Mouse (Mus musculus): ENCODE measurements around the gene Elane. TPM values are rescaled to one million over a fixed set of nuclear protein-coding genes. Genes with fewer than 3 reads are reported as not detected.
"Not testable (repeated sequence)": the region's sequence is repeated elsewhere in the genome, so short reads cannot be mapped to it uniquely, and the experiment has no call there.

Gene Elane
- total RNA-seq, 2 experiments from 2014 or later, result not detected

GRCm38 (mm10) chr10:79874290-79874862 is 11.7 kb upstream of the Elane start, which contains the start of the genes Prtn3 and Plppr3:
Gene Prtn3 (plus strand): TSS chr10:79874476.
Gene Plppr3 (minus strand): TSS chr10:79874634.
- intact Hi-C loops (cut with DNase I), result no loop called here
- peak; percentile 49 to 56 for DNase-seq (ENCODE audit: low spot score in 2 of 2)

GRCm38 (mm10) chr10:79877174-79877573 is 8.9 kb upstream of the Elane start:
- no peak for DNase-seq (ENCODE audit: low spot score in 2 of 2)
- intact Hi-C loops (cut with DNase I), result no loop called here

DNA sequence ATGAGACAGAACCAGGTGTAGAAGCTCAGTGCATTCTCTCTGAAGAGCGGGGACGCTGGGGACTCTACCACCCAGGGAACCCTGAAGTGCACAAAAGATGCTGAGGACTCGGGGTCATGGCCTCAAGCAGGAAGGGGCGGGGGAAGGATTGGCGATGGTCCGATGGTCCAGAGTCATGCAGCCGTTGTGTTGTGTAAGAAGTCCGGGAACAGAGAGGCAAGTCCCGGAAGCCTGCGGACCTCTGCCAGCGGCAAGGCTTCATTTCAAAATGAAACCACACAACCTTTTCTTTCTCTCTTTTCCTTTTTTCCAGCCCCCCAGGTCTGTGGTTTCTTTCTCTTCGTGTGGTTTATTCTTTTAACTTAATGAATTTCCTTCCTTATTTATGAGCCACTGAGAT is 8.3 kb upstream of the Elane start:
- intact Hi-C loops (cut with DNase I), result no loop called here
- no peak for DNase-seq (ENCODE audit: low spot score in 2 of 2)

DNA sequence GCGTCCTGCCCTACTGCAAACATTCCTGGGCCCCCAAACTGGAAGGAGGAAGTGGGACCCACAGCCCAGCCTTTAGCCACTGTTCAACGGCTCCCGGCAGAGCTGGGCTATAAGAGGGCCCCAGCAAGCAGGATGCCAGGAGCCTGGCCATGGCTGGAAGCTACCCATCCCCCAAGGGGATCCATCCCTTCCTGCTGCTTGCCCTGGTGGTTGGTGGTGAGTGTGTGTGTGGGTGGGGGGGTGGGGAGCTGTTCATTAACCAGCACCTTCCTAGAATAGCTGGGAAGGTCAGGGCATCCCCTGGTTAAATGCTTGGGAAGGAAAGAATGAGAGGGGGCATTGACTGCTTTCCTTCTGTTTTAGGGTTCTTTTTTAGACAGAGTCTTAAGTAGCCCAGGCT is 6.5 kb upstream of the Elane start:
- intact Hi-C loops (cut with DNase I), result no loop called here
- DNase-seq (ENCODE audit: low spot score in 2 of 2), result no peak

DNA sequence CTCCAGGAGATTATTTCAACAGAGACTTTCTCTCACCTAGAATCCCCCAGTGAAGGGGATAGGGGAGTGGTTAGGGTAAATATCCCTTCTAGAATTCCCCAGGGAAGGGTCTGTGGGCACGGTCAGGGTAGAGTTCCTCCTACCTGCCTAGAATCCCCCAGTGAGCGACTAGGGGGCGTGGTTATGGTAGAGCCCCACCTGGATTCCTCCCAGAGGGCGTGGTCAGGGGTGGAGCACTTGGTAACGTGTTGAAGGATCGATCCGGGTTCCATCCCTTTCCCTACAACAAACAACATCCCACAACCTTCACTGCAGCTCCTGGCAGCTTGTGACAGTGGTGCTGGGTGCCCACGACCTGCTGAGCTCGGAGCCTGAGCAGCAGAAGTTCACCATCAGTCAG is 5.3 kb upstream of the Elane start:
- DNase-seq (ENCODE audit: low spot score in 2 of 2), result no peak
- intact Hi-C loops (cut with DNase I), result loop anchor here (5.0 kb wide), 1 partner anchor 48 kb away; no protein-coding TSS in a partner anchor

- intact Hi-C loops (cut with DNase I), result loop anchor here (2.0 to 5.0 kb wide), 3 partner anchors 43 to 77 kb away; no protein-coding TSS in a partner anchor
- DNase-seq (ENCODE audit: low spot score in 2 of 2), result no peak
Observed at GRCm38 (mm10) chr10:79881981-79882380, 4.1 kb upstream of the Elane start.

DNA sequence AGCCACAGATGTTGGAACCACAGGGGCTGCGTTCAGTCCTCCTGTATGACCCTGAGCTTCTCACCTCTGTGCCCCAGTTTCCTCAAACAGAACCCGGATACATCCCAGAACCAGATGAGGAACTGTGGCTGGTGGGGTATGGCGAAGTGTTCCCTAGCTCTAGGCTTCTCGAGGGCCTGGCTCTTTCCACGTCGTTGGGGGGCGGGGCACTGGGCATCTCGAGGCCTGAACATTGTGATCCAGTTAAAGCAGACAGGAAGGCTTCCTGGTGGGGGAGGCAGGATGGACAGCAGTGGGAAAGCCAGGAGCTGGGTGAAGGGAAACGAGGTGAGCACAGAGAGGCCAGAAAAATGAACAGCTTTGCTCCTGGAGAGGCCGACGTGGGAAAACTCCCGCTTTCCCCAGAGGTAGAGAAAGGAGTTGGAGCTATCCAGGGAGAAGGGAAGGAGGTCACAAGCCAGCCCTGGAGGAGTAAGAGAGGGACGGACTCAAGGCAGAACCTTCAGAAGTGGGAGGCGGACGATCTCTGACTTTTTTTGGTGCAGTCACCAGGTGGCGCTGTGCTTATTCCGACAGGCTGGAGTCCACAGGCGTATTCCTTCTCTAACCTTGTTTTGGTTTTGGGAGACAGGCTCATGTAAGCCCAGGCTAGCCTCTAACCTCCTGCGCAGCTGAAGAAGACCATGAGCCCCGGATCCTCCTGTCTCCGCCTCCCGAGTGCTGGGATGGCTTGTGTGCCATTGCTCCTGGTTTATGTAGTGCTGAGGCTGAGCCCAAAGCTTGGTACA is 2.6 kb upstream of the Elane start:
- peak; percentile 84 to 86 for DNase-seq (ENCODE audit: low spot score in 2 of 2)
- intact Hi-C loops (cut with DNase I), result loop anchor here (2.0 to 5.0 kb wide), 3 partner anchors 41 to 75 kb away; no protein-coding TSS in a partner anchor

- no peak for DNase-seq (ENCODE audit: low spot score in 2 of 2)
- intact Hi-C loops (cut with DNase I), result loop anchor here (5.0 kb wide), 1 partner anchor 52 kb away; no protein-coding TSS in a partner anchor
Observed at GRCm38 (mm10) chr10:79884446-79884845, 1.6 kb upstream of the Elane start.

GRCm38 (mm10) chr10:79884938-79885337 is 1.1 kb upstream of the Elane start:
- intact Hi-C loops (cut with DNase I), result loop anchor here (5.0 kb wide), 1 partner anchor 53 kb away; no protein-coding TSS in a partner anchor

GRCm38 (mm10) chr10:79886611-79887010 is 564 bp downstream of the Elane start:
- no peak for DNase-seq (ENCODE audit: low spot score in 2 of 2)
- intact Hi-C loops (cut with DNase I), result no loop called here

More at GRCm38 (mm10) chr10:79884938-79885337, 1.1 kb upstream of the Elane start:
- not testable (repeated sequence) for DNase-seq (ENCODE audit: low spot score in 2 of 2)

DNA sequence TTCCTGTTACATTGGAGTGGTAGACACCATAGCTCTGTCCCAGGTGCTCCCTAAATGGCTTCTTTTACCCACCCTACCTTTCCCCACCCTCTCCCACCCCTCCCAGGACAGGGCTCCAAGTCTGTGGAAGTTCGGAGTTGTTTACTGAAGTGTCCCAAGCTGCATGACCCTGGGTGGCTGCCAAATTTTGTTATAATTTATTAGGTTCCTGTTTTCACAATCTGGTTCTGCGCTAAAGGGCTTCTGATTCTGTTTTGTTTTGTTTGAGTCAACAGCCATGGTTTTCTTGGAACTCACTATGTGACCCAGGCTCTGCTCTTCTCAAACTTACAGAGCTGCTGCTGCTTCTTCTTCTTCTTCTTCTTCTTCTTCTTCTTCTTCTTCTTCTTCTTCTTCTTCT is 3.3 kb downstream of the Elane start:
- intact Hi-C loops (cut with DNase I), result no loop called here
- no peak for DNase-seq (ENCODE audit: low spot score in 2 of 2)

DNA sequence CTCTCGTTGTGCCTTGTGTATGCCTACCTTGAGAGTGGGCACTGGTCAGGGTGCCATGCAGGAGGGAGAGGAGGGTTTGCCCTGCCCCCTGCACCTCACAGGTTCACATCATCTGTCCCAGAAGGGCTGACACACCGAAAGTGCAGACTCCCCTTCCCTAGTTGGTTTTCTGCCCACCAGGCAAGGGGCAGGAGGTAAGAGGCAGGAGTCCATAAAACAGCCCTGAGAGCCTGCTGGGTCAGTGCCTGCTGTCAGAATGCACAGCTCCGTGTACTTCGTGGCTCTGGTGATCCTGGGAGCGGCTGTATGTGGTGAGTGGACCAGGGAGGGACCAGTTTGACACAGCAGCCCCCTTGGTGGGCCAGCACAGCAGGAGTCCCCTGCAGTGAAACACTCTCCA is 4.6 kb downstream of the Elane start, which contains the start of gene Cfd:
Gene Cfd, plus strand, starts transcription at position 184 of the 400 bp plus-strand sequence.
- no peak for DNase-seq (ENCODE audit: low spot score in 2 of 2)
- intact Hi-C loops (cut with DNase I), result no loop called here

DNA sequence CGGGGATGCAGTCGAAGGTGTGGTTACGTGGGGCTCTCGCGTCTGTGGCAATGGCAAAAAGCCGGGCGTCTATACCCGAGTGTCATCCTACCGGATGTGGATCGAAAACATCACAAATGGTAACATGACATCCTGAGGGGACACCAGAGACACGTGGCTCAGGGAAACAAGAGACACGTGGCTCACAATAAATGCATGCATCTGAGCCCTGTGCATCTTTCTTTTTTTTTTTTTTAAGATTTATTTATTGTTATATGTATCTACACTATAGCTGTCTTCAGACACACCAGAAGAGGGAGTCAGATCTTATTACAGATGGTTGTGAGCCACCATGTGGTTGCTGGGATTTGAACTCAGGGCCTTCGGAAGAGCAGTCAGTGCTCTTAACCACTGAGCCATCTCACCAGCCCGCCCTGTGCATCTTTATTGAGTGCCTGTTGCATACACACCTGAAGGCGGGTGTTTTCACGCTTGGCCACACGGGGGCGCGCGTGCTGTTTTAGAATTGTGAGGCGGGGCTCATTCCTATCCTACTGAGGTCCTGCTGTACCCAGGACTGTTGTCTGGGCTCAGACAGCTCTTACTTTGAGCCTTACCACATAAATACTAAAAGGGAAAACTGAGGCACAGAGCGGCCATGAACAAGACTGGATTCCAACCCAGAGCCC is 6.5 kb downstream of the Elane start:
- intact Hi-C loops (cut with DNase I), result loop anchor here (2.0 kb wide), 1 partner anchor 30 kb away; no protein-coding TSS in a partner anchor
- peak; percentile 76 to 86 for DNase-seq (ENCODE audit: low spot score in 2 of 2)

- no peak for DNase-seq (ENCODE audit: low spot score in 2 of 2)
- intact Hi-C loops (cut with DNase I), result no loop called here
Observed at GRCm38 (mm10) chr10:79896306-79896705, 10.3 kb downstream of the Elane start.

DNA sequence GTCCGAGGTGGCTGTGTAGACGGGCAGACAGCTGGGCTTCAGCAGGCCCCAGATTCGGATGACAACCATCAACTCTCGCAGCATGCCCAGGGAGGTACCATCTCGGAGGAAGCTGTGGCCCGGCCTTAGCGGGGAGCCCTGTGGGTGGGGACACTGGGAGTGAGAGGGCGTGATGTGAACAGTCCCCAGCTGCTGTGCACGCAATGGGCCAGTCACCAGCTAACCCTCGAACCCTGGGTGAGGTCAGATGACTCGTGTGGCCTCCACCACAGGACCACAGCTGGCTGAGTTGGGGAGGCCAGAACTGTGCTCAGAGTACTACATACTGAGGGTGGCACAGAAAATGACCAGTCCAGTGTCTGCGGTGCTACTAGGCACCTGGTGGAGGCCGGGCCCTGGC is 10.8 kb downstream of the Elane start:
- DNase-seq (ENCODE audit: low spot score in 2 of 2), result no peak
- intact Hi-C loops (cut with DNase I), result no loop called here

DNA sequence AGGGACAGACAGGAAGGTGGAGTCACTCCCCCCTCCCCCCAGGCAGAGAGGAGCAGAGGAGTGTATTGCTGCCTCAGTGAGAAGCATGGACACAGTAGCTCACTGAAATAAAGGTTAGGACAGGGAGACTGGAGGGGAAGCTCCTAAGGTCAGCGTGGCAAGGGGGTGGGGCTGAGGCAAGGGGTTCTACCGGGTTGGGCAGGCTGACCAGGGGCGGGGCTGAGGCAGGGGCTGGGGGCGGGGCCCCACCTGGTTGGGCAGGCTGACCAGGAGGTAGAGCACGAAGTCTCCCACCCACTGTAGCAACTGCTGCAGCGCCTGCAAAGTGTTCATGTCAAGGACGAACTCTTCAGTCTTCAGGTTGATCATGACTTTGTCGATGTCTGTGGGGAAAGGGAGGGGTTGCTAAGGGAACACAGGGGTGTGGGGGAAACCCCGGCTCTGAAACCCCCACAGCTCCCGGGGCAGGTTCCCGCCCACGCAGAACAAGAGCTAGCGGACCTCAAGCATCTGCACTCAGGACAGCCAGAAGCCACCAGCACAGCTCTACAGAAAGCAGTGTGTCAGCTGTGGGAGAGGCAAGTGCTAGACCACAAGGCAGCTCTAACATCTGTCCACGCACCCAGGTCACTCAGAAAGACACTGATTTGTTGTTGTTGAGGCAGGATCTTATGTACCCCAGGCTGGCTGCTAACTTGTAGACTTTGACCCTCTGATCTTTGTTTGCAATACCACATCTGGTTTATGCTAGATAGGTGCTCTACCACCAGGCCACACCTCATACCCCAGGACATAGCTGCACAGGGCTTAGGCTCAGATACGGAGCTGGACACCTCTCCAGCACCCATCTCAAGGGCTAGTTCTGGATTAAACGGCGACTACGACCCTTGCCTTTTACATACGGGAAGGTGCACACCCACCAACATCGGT is 11.5 kb downstream of the Elane start:
- DNase-seq (ENCODE audit: low spot score in 2 of 2), result no peak
- intact Hi-C loops (cut with DNase I), result no loop called here

DNA sequence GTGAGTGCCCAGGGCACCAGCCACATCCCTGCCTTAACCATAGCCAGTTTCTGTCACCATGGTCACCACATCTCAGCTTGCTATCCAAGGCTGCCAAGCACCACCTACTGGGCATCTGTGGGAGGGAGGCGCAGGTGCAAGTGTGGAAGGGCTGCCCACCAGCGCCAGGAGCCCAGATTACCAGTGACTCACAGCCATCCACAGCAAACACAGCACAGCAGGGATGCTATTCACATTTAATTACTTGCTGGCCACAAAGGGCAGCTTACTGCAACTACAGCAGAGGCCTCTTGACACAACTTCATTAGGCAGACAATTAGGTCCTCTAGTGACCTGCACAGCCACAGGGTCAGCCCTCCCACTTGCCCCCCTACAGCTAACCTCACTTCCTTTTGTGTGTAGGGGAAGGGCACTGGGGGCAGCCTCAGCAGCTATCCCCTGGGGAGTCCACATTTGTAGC is 14.9 kb downstream of the Elane start:
- intact Hi-C loops (cut with DNase I), result no loop called here
- peak; percentile 71 to 92 for DNase-seq (ENCODE audit: low spot score in 2 of 2)

GRCm38 (mm10) chr10:79906712-79907111 is 20.7 kb downstream of the Elane start:
- intact Hi-C loops (cut with DNase I), result no loop called here
- DNase-seq (ENCODE audit: low spot score in 2 of 2), result no peak

DNA sequence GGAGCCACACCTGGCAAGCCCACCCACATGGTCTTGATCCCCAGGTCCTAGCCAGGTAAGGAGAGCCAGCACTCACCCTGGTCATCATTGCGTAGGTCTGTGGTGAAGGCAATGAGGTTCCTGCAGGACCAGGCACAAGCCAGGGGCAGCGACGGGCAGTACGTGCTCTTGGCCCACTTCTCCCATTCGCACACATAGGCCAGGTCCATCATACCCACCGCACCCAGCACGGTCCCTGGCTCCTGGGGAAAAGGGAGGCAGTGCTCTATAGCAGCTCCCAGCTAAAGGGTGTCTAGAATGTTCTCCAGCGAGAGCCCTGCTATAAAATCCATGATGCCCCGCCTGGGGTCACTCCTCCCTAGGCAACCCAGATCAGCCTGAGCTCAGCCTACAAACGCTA is 21.4 kb downstream of the Elane start:
- intact Hi-C loops (cut with DNase I), result no loop called here
- no peak for DNase-seq (ENCODE audit: low spot score in 2 of 2)

Measured in left cerebral cortex, postnatal 14 days (tissue).